Mouse (Mus musculus) ES-Bruce4 (cell line): Measurements from ENCODE around the gene Ccsap. TPM values are rescaled to one million over a fixed set of nuclear protein-coding genes. Genes with fewer than 3 reads are reported as not detected.
A peak's percentile ranks its signal among the peaks of the same experiment; 100 is the strongest.

Experiments used
- H3K27ac ChIP-seq: 2 replicates; pipeline ENCODE4 v1.5.1; 2012; ENCODE audit warnings: low read length, inconsistent platforms; ENCODE audit not compliant: insufficient read depth
- H3K27me3 ChIP-seq: 2 replicates; pipeline ENCODE4 v1.6.1; 2012; ENCODE audit warnings: mild to moderate bottlenecking, low read length, inconsistent platforms; ENCODE audit not compliant: control insufficient read depth, poor library complexity, insufficient read depth, severe bottlenecking
- H3K36me3 ChIP-seq: 2 replicates; pipeline ENCODE4 v1.6.1; 2012; ENCODE audit warnings: inconsistent platforms, mild to moderate bottlenecking, low read length, moderate library complexity; ENCODE audit not compliant: control insufficient read depth, poor library complexity, insufficient read depth, severe bottlenecking
- H3K4me1 ChIP-seq: one replicate; pipeline ENCODE4 v1.8.1; 2011; ENCODE audit warnings: low read length; ENCODE audit not compliant: control insufficient read depth, insufficient read depth
- H3K4me3 ChIP-seq: 2 replicates; pipeline ENCODE4 v1.5.1; 2011; ENCODE audit warnings: low read depth, mild to moderate bottlenecking, low read length
- H3K9ac ChIP-seq: 2 replicates; pipeline ENCODE4 v1.6.1; 2012; ENCODE audit warnings: low read depth, mild to moderate bottlenecking, inconsistent platforms; ENCODE audit not compliant: poor library complexity, severe bottlenecking
- H3K9me3 ChIP-seq: replicated peaks from 2 replicates; pipeline ENCODE4 v1.6.1; 2012; ENCODE audit warnings: mild to moderate bottlenecking, low read length, inconsistent platforms; ENCODE audit not compliant: control insufficient read depth, poor library complexity, insufficient read depth, severe bottlenecking
- CTCF ChIP-seq: IDR thresholded peaks from one replicate; pipeline ENCODE4 v1.8.1; 2011; ENCODE audit warnings: low read depth, low read length
- EP300 ChIP-seq: IDR thresholded peaks from 2 replicates; pipeline ENCODE4 v1.6.1; 2011; ENCODE audit warnings: low read depth, low read length; ENCODE audit not compliant: insufficient read depth
- POLR2A ChIP-seq: IDR thresholded peaks from one replicate; pipeline ENCODE4 v1.8.1; 2011; ENCODE audit warnings: low read length; ENCODE audit not compliant: insufficient read depth
- polyA plus RNA-seq: library from polyadenylated mRNA; stranded (reverse); fragments of >200 nt; gene quantifications from 2 replicates; pipeline ENCODE4 v1.2.4, GENCODE M21; 2011; ENCODE audit warnings: low read depth; ENCODE audit not compliant: missing spikeins, insufficient read depth, insufficient read length

The Ccsap gene
- polyA plus RNA-seq, 1 experiment, result 6.6 TPM

DNA sequence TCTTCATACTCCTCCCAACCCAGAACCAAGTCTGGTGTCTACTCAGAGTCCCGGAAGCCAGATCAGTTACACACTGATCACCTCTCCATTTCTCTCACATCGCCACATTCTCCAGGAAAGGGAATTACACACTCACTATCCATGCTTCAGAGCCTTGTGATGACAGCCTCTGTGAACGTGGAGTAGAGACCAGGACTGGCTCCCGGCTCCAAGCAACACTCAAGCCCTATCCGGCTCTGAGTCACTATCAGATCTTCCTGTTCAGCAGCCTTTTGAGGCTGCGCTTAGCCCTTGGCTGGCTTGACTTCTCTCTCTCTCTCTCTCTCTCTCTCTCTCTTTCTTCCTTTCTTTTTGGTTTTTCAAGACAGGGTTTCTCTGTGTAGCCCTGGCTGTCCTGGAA, 13.4 kb upstream of the Ccsap start:
- Histone ChIP-seq H3K36me3 (no peaks in the 10 kb centered on the region), H3K4me3 (no peak overlapping the region), H3K9ac (no peak overlapping the region), H3K4me1 (no peaks in the 10 kb centered on the region), H3K9me3 (no peaks in the 10 kb centered on the region), H3K27ac (no peak overlapping the region), H3K27me3 (no peaks in the 10 kb centered on the region)
- TF ChIP-seq CTCF (no peak), EP300 (no peak)

DNA sequence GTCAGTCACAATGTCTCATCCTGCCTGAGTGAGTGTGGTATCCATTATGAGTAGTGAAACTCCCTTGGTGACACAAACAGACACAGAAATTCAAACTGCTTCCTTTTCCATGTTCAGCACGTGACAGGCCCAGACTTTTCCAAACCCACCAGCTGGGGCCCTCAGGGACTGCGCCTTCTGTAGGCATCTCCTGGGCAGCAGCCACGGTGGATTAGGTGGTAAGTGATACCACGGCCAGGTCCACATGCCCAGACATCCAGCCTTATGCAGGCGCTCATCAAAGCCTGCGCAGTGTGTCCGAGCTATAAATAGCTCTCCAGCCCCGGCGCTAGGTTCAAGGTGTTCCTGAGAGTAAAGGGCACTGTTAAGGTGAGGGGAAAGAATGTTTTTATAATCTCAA, 12.0 kb upstream of the Ccsap start:
- Histone ChIP-seq H3K9ac (no peak overlapping the region), H3K9me3 (no peaks in the 10 kb centered on the region), H3K4me3 (no peak overlapping the region), H3K27ac (no peak overlapping the region), H3K36me3 (no peaks in the 10 kb centered on the region), H3K4me1 (no peaks in the 10 kb centered on the region), H3K27me3 (no peaks in the 10 kb centered on the region)
- no peak for TF ChIP-seq CTCF
- no peak for TF ChIP-seq POLR2A
- no peak for TF ChIP-seq EP300

DNA sequence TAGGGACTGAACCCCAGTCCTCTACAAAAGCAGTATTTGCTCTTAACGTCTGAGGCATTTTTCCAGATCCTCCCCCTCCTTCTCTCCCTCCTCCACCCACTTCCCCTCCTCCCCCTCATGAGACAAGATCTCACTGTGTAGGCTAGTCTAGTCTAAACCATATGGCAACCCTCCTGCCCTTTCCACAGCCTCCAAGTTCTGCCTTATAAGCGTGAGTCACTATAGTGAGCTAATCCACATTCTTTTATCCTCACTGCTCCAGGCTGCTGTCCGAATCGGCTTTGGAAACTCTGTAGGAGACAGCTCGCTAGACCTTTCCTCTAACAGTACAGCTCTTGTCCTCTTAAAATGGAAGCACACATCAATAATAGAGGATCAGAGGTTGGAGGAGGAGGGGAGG, 7.0 kb upstream of the Ccsap start:
- Histone ChIP-seq H3K36me3 (no peaks in the 10 kb centered on the region), H3K9ac (no peak overlapping the region), H3K4me1 (no peaks in the 10 kb centered on the region), H3K9me3 (no peaks in the 10 kb centered on the region), H3K4me3 (no peak overlapping the region), H3K27ac (no peak overlapping the region), H3K27me3 (no peaks in the 10 kb centered on the region)
- no peak for TF ChIP-seq CTCF

- no peaks in the 10 kb centered on the region for H3K4me1 ChIP-seq
These were observed 5.8 kb upstream of the Ccsap start for GRCm38 (mm10) chr8:123865786-123866185.

GRCm38 (mm10) chr8:123860386-123860785, 377 bp upstream of the Ccsap start:
- no peaks in the 10 kb centered on the region for H3K4me1 ChIP-seq
- H3K27ac ChIP-seq, result no peak overlapping the region
- TF ChIP-seq POLR2A, result no peak
- no peaks in the 10 kb centered on the region for H3K36me3 ChIP-seq
- no peaks in the 10 kb centered on the region for H3K27me3 ChIP-seq
- no peaks in the 10 kb centered on the region for H3K9me3 ChIP-seq
- H3K4me3 ChIP-seq, result peak overlapping the region; percentile 69
- peak overlapping the region; percentile 84 for H3K9ac ChIP-seq

More at GRCm38 (mm10) chr8:123865786-123866185, 5.8 kb upstream of the Ccsap start:
- H3K9ac ChIP-seq, result no peak overlapping the region
- H3K27ac ChIP-seq, result no peak overlapping the region
- no peaks in the 10 kb centered on the region for H3K36me3 ChIP-seq
- H3K27me3 ChIP-seq, result no peaks in the 10 kb centered on the region
- TF ChIP-seq EP300, result no peak
- TF ChIP-seq POLR2A, result no peak
- no peak for TF ChIP-seq CTCF
- H3K4me3 ChIP-seq, result no peak overlapping the region
- H3K9me3 ChIP-seq, result no peaks in the 10 kb centered on the region

GRCm38 (mm10) chr8:123858941-123859647, 915 bp downstream of the Ccsap start:
- TF ChIP-seq CTCF, result peak; percentile 1
- TF ChIP-seq EP300, result no peak

More at GRCm38 (mm10) chr8:123858941-123859647, 915 bp downstream of the Ccsap start:
- no peaks in the 10 kb centered on the region for H3K36me3 ChIP-seq
- H3K4me1 ChIP-seq, result no peaks in the 10 kb centered on the region
- no peaks in the 10 kb centered on the region for H3K9me3 ChIP-seq
- H3K27me3 ChIP-seq, result no peaks in the 10 kb centered on the region
- H3K9ac ChIP-seq, result peak overlapping the region; percentile 84
- no peak overlapping the region for H3K27ac ChIP-seq
- H3K4me3 ChIP-seq, result peak overlapping the region; percentile 86
